Mouse (Mus musculus): ENCODE data around the gene Ptprd. TPM values are rescaled to one million over a fixed set of nuclear protein-coding genes. Genes with fewer than 3 reads are reported as not detected.

The Ptprd gene
- polyA plus RNA-seq, 1 experiment from 2014 or later, result 57.1 TPM

DNA sequence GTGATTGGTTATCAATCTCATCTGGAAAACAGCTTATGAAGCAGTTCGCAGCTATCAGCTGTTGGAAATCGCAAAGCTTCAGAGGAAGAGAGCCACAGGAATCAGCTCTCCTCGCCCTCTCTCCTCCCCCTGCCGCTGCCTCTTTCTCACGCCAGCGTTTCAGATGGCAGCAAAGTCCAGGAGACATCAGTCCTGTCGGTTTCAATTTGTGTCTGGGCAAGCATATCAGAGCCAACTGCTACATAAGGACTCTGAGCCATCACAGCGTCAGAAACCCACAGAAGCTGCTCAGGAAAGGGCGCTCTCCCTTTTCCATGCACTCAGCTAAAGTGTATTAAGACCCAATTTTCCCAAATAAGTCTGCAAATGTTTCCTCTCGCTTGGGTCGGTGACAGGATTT is 1884.4 kb downstream of the Ptprd start:
- WGBS, result 23% methylated on average over 11 of the region's 11 CpGs
- no peak overlapping the region for H3K4me3 ChIP-seq
- peak overlapping the region; percentile 64 for H3K27ac ChIP-seq
- no peak overlapping the region for H3K9ac ChIP-seq
- no peak for ATAC-seq (ENCODE audit: low FRiP score)
- no peaks in the 10 kb centered on the region for H3K9me3 ChIP-seq (replicated peaks)
- H3K27me3 ChIP-seq, result no peaks in the 10 kb centered on the region
- H3K36me3 ChIP-seq, result 0 out of 2 replicates have a peak, but pooled peaks cover 2% of the 10 kb centered on the region
- peaks cover 19% of the 10 kb centered on the region for H3K4me1 ChIP-seq
- peak overlapping the region; percentile 38 for H3K4me2 ChIP-seq (replicated peaks)

DNA sequence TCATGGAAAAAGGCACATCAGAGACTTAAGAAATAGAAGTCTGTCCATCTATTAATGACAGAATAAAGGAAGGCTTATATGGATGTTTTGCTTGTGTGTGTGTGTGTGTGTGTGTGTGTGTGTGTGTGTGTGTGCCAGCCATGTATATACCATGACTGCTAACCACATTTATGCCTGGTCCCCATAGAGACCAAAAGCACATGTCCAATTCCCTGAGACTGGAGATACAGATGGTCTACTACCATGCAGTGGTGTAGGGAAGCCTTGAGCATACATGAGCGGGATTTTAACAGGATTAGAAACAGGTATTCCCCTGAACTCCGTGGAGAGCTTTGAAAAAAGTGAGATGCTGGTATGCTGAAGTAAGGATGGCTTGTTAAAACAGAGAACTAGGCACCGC is 1886.1 kb downstream of the Ptprd start:
- H3K4me2 ChIP-seq (replicated peaks), result no peak overlapping the region
- 92% methylated on average over 3 of the region's 3 CpGs for WGBS
- H3K27ac ChIP-seq, result no peak overlapping the region
- peaks cover 19% of the 10 kb centered on the region for H3K4me1 ChIP-seq
- H3K27me3 ChIP-seq, result no peaks in the 10 kb centered on the region
- 0 out of 2 replicates have a peak, but pooled peaks cover 2% of the 10 kb centered on the region for H3K36me3 ChIP-seq
- no peak overlapping the region for H3K4me3 ChIP-seq
- no peak for ATAC-seq (ENCODE audit: low FRiP score)
- no peak overlapping the region for H3K9ac ChIP-seq
- H3K9me3 ChIP-seq (replicated peaks), result no peaks in the 10 kb centered on the region

DNA sequence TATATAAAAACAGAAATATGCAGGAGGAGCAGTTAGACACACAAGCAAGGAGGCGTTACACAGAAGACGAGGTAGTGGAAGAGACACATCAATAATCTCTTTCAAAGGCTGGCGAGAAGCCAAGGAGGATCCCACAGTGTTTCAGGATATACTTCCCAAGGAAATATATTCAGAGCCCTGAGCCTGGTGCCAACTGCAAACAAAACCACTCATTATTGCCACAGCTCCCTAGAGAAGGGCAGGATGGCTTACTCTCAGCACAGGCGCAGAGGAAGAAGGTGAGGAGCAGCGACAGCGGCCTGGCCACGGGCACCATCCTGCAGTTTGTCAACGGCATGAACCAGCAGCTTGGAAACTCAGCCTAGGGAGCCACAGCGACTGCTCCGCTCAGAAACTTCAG is 1886.8 kb downstream of the Ptprd start:
- H3K9me3 ChIP-seq (replicated peaks), result no peaks in the 10 kb centered on the region
- H3K4me2 ChIP-seq (replicated peaks), result no peak overlapping the region
- no peak overlapping the region for H3K4me3 ChIP-seq
- H3K27ac ChIP-seq, result peak overlapping the region; percentile 57
- peak; percentile 60; the same call in 1 of the 2 replicates for ATAC-seq (ENCODE audit: low FRiP score)
- no peak overlapping the region for H3K9ac ChIP-seq
- H3K27me3 ChIP-seq, result no peaks in the 10 kb centered on the region
- WGBS, result 57% methylated on average over 10 of the region's 10 CpGs
- H3K36me3 ChIP-seq, result 0 out of 2 replicates have a peak, but pooled peaks cover 2% of the 10 kb centered on the region
- peaks cover 19% of the 10 kb centered on the region for H3K4me1 ChIP-seq

DNA sequence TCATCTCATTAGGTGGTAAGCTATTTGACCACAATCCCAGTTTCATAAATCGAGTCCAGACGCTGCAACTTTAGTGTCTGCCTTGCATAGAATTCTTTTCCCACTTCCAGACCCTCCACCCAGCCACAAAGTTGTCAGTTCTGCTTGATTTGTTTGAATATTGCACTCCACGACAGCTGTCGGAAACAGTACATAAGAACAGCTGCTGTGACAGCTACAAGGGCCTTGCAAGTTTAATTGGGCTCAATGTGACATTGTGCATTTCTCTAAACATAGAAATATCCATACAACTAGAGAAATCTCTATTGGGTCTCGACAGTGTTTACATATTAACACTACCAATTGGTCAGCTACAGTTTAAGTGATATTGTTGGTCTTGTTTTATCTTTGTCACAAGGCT is 1887.3 kb downstream of the Ptprd start:
- Histone ChIP-seq H3K36me3 (0 out of 2 replicates have a peak, but pooled peaks cover 2% of the 10 kb centered on the region), H3K9me3 (replicated peaks) (no peaks in the 10 kb centered on the region), H3K27ac (peak overlapping the region; percentile 57; the same call in 1 of the 2 replicates), H3K4me1 (peaks cover 19% of the 10 kb centered on the region), H3K9ac (no peak overlapping the region), H3K4me2 (replicated peaks) (no peak overlapping the region), H3K4me3 (no peak overlapping the region), H3K27me3 (no peaks in the 10 kb centered on the region)
- 62% methylated on average over 5 of the region's 5 CpGs for WGBS
- peak; percentile 57 for ATAC-seq (ENCODE audit: low FRiP score)

DNA sequence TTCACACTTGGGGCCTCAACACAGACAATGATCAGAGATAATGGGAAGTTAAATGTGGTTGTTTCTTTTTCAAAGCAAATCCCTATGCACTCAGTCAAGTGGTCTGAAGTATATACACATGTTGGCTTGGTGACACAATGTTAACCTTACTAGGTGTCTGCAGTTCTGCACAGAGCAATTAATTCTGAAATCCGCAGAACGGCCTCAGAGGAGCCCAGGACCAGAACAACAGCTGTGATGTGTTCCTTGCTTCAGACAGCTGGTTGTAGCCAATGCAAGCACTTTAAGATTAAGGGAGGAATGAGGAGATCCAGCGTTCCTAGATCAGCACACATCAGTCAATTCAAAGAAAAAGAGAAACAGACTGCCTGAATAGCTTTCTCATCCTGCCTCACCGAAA is 1891.9 kb downstream of the Ptprd start:
- WGBS, result 78% methylated on average over 4 of the region's 4 CpGs
- no peak overlapping the region for H3K27ac ChIP-seq
- peaks cover 7% of the 10 kb centered on the region for H3K4me1 ChIP-seq
- no peaks in the 10 kb centered on the region for H3K9me3 ChIP-seq (replicated peaks)
- H3K4me2 ChIP-seq (replicated peaks), result no peak overlapping the region
- no peak overlapping the region for H3K4me3 ChIP-seq
- ATAC-seq (ENCODE audit: low FRiP score), result no peak
- no peaks in the 10 kb centered on the region for H3K27me3 ChIP-seq
- 0 out of 2 replicates have a peak, but pooled peaks cover 2% of the 10 kb centered on the region for H3K36me3 ChIP-seq
- H3K9ac ChIP-seq, result no peak overlapping the region

DNA sequence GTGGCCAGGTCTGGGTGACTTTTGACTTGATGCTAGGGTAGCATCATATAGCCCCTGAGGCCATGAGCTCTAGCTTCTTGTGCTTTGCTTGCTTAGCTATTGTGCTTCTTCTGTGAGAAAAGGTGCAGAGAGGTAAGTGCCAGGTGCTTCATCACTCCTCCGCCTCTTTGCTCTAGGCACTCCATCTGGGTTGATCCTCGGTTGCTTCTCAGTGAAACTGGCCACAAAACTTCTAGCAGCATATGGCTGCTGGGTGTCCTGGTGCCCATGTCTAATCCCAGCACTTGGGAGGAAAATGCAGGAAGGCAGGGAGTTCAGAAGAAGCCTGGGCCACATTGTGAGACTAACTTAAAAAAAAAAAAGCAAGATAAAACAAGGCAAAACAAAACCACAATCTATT is 1895.8 kb downstream of the Ptprd start:
- peaks cover 15% of the 10 kb centered on the region; the same call in 1 of the 2 replicates for H3K4me1 ChIP-seq
- no peak for ATAC-seq (ENCODE audit: low FRiP score)
- no peak overlapping the region for H3K9ac ChIP-seq
- 94% methylated on average over 2 of the region's 2 CpGs for WGBS
- H3K36me3 ChIP-seq, result no peaks in the 10 kb centered on the region
- no peak overlapping the region for H3K4me3 ChIP-seq
- no peaks in the 10 kb centered on the region for H3K9me3 ChIP-seq (replicated peaks)
- no peaks in the 10 kb centered on the region for H3K27me3 ChIP-seq
- no peak overlapping the region for H3K4me2 ChIP-seq (replicated peaks)
- no peak overlapping the region for H3K27ac ChIP-seq

DNA sequence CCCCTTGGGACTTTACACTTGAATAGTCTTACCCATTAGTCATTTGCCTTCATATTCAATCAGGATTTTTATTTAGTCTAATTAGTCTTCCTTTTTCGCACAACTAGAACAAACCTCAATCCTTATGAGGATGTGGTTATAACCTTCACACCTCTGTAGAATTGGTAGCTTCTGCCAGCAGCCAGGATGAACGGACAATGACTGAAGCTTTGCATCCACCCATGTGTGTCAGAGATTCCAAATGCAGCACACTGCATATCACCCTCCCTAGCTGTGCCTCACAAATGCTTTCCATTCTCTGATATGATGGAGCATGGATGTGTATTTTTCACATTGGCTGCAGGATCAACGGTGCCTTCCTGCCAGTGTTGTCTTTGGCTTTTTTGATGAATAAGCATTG is 1898.0 kb downstream of the Ptprd start:
- no peak overlapping the region for H3K4me2 ChIP-seq (replicated peaks)
- no peaks in the 10 kb centered on the region for H3K36me3 ChIP-seq
- H3K4me3 ChIP-seq, result no peak overlapping the region
- H3K4me1 ChIP-seq, result peaks cover 15% of the 10 kb centered on the region; the same call in 1 of the 2 replicates
- no peaks in the 10 kb centered on the region for H3K27me3 ChIP-seq
- 65% methylated on average over 3 of the region's 3 CpGs for WGBS
- peak overlapping the region; percentile 41; the same call in 1 of the 2 replicates for H3K27ac ChIP-seq
- H3K9me3 ChIP-seq (replicated peaks), result no peaks in the 10 kb centered on the region
- peak; percentile 29 for ATAC-seq (ENCODE audit: low FRiP score)
- no peak overlapping the region for H3K9ac ChIP-seq

DNA sequence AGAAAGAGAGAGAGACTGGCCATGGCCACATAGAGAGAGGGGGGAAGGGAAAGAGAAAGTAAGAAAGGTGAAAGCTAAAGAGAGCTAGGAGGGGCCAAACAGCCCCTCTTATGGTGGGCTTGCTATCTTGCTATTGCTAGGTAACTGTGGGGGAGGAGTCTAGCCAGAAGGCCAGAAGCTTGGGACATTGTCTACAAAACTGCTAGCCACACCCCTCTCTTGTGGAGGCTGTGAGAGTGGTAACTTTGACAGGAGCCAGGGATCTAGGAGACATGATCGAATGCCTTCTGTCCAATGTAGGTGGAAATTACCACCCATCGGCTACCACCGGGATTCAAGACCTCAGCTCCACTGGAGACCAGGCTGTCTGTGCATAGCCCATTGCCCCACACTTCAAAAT is 1899.2 kb downstream of the Ptprd start:
- H3K9me3 ChIP-seq (replicated peaks), result no peaks in the 10 kb centered on the region
- no peak overlapping the region for H3K9ac ChIP-seq
- ATAC-seq (ENCODE audit: low FRiP score), result peak; percentile 27
- H3K4me3 ChIP-seq, result no peak overlapping the region
- H3K4me2 ChIP-seq (replicated peaks), result no peak overlapping the region
- 94% methylated on average over 3 of the region's 3 CpGs for WGBS
- peaks cover 15% of the 10 kb centered on the region; the same call in 1 of the 2 replicates for H3K4me1 ChIP-seq
- no peaks in the 10 kb centered on the region for H3K36me3 ChIP-seq
- no peaks in the 10 kb centered on the region for H3K27me3 ChIP-seq
- H3K27ac ChIP-seq, result no peak overlapping the region

DNA sequence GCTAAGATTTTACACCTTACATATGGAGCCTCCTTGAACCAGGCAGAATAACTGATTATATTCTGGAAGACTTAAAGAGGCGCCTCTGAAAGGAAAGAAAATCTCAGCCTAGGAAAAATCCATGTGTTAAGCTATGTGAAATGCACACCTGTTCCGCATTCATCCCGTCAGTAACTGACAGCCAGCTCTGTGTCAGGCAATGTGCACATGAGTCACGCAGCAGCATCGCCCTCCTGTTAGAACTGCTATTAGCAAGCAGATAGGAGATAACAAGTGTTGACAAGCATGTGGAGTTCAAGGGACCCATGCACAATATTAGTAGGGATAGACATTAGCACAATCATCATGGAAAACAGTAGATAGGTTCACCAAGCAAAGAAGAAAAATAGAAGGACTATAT is 1905.8 kb downstream of the Ptprd start:
- no peak overlapping the region for H3K27ac ChIP-seq
- H3K4me1 ChIP-seq, result no peaks in the 10 kb centered on the region; the same call in 1 of the 2 replicates
- H3K9me3 ChIP-seq (replicated peaks), result no peaks in the 10 kb centered on the region
- H3K4me3 ChIP-seq, result no peak overlapping the region
- H3K27me3 ChIP-seq, result no peaks in the 10 kb centered on the region
- H3K36me3 ChIP-seq, result no peaks in the 10 kb centered on the region
- no peak overlapping the region for H3K9ac ChIP-seq
- H3K4me2 ChIP-seq (replicated peaks), result no peak overlapping the region
- no peak for ATAC-seq (ENCODE audit: low FRiP score)
- 84% methylated on average over 5 of the region's 5 CpGs for WGBS

DNA sequence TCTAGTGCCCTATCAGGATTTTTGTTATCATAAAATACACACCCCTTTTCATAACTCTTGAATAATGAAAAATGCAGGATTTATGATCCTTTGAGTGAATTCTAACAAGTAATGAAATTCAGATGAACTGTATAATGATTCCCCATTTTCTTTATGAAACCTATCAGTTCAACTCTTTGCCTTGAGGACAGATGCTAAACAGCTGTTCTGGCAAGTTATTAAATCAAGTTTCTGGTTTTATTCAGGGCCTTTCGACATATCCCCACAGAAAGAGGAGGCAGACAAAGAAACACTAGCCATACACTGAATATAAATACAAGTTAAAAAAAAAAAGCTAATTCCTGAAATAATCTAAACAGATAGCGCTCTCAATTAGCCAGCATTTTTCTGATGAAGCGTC is 1914.4 kb downstream of the Ptprd start:
- Histone ChIP-seq H3K27ac (no peak overlapping the region), H3K4me1 (no peaks in the 10 kb centered on the region), H3K36me3 (no peaks in the 10 kb centered on the region), H3K4me3 (no peak overlapping the region), H3K4me2 (replicated peaks) (no peak overlapping the region), H3K9me3 (replicated peaks) (no peaks in the 10 kb centered on the region), H3K27me3 (no peaks in the 10 kb centered on the region), H3K9ac (no peak overlapping the region)
- no peak for ATAC-seq (ENCODE audit: low FRiP score)
- 81% methylated on average over 3 of the region's 3 CpGs for WGBS

DNA sequence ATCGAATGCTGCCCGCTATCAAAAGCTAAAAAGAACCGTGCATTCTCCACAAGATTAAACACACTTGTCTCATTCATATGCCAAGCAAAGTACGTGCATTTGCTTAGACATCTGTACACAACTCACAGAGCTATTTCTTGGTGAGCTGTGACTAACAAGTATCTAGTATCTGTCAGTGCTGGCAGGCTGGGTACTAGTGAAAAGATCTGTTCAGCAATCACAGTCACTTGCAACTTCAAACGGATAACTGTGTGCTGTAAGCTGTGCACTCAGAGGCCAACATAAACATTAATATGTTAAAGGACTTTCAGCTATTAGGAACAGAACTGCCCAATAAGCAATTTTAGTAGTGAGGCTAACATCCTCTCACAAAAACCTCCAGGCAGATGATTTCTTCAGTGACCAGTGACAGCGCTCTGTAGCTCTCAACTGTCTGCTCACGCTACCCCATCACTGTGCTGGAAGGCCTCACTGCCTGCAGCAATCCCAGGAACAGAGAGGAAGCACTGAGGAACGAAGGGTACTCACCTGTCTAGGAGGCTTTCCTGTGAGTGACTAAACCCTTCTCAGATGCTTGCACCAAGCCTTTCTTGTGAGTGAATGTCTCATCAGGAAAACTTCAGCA is 1918.9 kb downstream of the Ptprd start:
- no peak overlapping the region for H3K4me3 ChIP-seq
- H3K4me1 ChIP-seq, result peaks cover 11% of the 10 kb centered on the region
- 83% methylated on average over 8 of the region's 8 CpGs for WGBS
- H3K9me3 ChIP-seq (replicated peaks), result no peaks in the 10 kb centered on the region
- no peak overlapping the region for H3K9ac ChIP-seq
- no peak overlapping the region for H3K27ac ChIP-seq
- H3K36me3 ChIP-seq, result no peaks in the 10 kb centered on the region
- no peak overlapping the region for H3K4me2 ChIP-seq (replicated peaks)
- ATAC-seq (ENCODE audit: low FRiP score), result no peak
- H3K27me3 ChIP-seq, result no peaks in the 10 kb centered on the region

DNA sequence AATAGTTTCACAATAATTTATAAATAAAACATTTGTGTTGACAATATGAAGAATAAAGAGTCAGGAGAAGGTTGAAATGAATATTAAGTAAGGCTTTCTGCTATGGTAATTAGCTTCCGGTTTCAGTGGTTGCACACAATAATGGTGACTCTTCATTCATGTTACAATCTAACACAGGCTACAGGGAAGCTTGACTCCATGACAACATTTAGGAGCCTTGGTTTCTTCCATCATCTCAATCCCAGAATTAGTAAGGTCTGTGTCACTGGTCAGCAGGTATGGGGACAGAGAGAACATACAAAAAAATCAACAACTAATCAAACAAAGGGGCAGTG is 1921.3 kb downstream of the Ptprd start:
- Histone ChIP-seq H3K4me2 (replicated peaks) (no peak overlapping the region), H3K9ac (no peak overlapping the region), H3K9me3 (replicated peaks) (no peaks in the 10 kb centered on the region), H3K4me1 (peaks cover 18% of the 10 kb centered on the region), H3K4me3 (no peak overlapping the region), H3K36me3 (no peaks in the 10 kb centered on the region), H3K27me3 (no peaks in the 10 kb centered on the region), H3K27ac (no peak overlapping the region)
- peak; percentile 27; the same call in 1 of the 2 replicates for ATAC-seq (ENCODE audit: low FRiP score)
- 41% methylated on average over 1 of the region's 1 CpGs for WGBS
